Mouse (Mus musculus) heart, postnatal 10 days (tissue): Measurements from ENCODE around the gene Tulp2. TPM values are rescaled to one million over a fixed set of nuclear protein-coding genes. Genes with fewer than 3 reads are reported as not detected.
"Not testable (repeated sequence)": the region's sequence is repeated elsewhere in the genome, so short reads cannot be mapped to it uniquely, and the experiment has no call there.

ENCODE experiments used
- DNase-seq, 2 experiments: peaks; one replicate each; pipeline ENCODE4 v3.0.0; 2021
- intact Hi-C: fragments of 180-260 bp; cut with DNase I; formaldehyde crosslinking; loops from one replicate; pipeline ENCODE4 v1.15.1; 2025
- total RNA-seq, 2 experiments: library from RNA; stranded (reverse); gene quantifications; 2 replicates each; pipeline ENCODE4 v1.2.3; 2021

Tulp2 gene
- total RNA-seq, 2 experiments from 2014 or later: not detected

DNA sequence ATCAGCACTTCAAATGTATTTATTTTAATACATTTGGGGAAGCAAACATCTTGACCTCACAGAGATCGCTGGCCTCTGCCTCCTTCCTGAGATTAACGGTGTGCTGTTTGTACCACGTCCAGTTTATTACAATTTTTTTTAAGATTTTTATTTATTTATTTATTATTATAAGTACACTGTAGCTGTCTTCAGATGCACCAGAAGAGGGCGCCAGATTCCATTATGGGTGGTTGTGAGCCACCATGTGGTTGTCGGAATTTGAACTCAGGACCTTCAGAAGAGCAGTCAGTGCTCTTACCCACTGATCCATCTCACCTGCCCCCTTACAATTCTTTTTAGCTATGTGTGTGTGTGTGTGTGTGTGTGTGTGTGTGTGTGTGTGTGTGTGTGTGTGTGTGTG is 35.2 kb downstream of the Tulp2 start:
- intact Hi-C loops, DNase-seq: not testable (repeated sequence)

DNA sequence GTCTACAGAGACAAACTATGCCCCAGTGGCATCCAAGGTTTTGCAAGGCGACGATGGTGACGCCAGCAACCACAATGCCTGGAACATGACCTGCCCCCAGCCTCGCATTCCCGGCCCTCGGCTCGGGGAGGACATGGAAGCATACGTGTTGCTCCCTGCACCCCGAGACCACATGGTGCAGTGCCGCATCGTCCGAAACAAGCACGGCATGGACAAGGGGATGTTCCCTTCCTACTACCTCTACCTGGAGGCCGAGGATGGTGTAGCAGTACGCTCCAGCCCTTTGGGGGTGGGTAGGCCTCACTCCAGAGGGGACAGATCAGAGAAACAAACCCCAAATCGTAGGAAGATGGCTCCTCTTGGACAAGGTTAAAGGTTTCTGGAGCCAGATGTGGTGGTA is 36.9 kb downstream of the Tulp2 start:
- intact Hi-C loops: no loop called here
- no peak for DNase-seq

GRCm38 (mm10) chr7:45519345-45520120 is 37.9 kb downstream of the Tulp2 start:
- intact Hi-C loops: no loop called here
- DNase-seq: no peak

GRCm38 (mm10) chr7:45520605-45521004 is 38.9 kb downstream of the Tulp2 start:
- intact Hi-C loops: no loop called here
- DNase-seq: no peak

GRCm38 (mm10) chr7:45521728-45522184 is 40.1 kb downstream of the Tulp2 start:
- intact Hi-C loops: loop anchor here (2.0 kb wide), 2 partner anchors 45 to 55 kb away; partner anchors contain the start of gene Bax
- peak; percentile 91 to 92 for DNase-seq

DNA sequence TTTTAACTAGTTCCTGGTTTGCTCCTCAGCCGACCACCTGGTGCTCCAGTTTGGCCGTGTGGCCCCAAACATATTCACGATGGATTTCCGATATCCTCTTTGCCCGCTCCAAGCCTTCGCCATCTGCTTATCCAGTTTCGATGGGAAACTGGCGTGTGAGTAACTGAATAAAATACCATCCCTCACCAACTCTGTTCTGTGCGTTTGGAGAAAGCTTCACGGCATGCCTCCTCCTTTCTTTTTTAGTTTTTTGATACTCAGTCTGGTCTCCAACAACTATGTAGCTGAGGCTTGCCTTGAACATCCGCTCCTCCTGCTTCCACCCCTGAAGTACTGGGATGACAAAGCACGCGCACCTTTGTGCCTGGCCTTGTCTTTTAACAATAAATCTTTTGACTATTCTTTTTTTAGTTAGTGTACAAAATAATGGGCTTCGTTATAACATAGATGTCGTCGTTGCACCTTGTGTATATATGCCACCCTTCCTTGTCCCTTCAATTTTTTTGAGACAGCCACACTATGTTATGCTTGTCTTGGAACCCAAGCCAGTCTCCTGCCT is 40.6 kb downstream of the Tulp2 start:
- intact Hi-C loops: loop anchor here (2.0 kb wide), 2 partner anchors 45 to 55 kb away; partner anchors contain the start of gene Bax
- no peak for DNase-seq

DNA sequence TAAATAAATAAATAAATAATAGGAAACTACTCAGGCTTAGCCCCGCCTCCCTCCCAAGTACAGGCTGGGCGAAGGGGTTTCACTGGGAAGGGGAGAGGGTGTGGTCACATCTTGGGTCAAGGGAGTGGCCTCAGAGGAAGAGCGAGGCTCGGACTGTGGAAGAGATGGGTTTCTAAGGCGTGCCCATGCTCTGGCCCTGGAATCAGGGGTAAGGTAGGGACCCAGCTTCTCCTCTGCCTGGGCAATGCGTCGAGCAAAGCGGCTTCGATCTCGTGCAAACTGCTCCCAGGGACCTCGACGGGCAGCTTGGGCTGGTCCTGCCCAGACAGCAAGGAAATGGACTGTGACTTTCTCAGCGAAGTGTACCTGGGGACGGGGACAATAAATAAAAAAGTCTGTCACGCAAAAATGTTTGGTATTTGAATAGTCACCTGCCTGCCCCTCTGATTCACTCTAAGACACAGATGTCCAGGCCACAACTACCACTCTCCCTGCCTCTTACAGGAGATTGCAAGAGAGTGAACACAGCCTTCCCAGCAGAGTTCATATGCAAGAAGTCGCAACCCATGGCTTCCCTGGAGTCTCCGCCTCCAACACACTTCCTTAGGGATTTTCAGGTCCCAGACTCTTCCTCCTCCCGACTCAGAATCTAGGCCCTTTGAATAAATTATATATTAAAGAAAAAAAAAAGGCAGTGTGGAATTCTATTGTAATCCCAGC is 41.4 kb downstream of the Tulp2 start:
- DNase-seq: no peak
- intact Hi-C loops: loop anchor here (2.0 kb wide), 2 partner anchors 46 to 56 kb away; partner anchors contain the start of gene Bax

DNA sequence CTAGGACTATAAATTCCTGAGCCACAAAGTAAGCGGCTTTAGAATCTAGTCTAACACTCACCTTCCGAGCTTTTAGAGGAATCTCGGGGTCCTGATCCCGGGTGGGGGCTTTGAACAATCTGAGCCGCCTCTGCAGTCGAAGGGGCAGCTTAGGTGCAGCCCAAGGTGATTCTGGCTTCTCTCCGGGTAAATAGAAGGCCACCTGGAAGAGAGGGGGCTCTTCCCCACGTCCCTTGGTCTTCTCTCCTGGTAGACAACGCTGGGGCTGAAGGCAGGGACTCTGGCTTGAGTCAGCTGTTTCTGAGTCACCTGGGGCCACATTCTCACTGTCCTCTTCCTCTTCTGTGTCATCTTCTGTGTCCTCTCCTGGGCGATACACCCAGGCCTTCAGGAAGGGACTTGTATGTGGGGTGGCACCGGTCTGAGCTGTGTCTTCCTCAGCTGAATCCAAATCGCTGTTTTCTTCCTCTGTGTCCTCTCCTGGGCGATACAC is 42.0 kb downstream of the Tulp2 start:
- no peak for DNase-seq
- intact Hi-C loops: loop anchor here (2.0 kb wide), 2 partner anchors 47 to 57 kb away; partner anchors contain the start of gene Bax

DNA sequence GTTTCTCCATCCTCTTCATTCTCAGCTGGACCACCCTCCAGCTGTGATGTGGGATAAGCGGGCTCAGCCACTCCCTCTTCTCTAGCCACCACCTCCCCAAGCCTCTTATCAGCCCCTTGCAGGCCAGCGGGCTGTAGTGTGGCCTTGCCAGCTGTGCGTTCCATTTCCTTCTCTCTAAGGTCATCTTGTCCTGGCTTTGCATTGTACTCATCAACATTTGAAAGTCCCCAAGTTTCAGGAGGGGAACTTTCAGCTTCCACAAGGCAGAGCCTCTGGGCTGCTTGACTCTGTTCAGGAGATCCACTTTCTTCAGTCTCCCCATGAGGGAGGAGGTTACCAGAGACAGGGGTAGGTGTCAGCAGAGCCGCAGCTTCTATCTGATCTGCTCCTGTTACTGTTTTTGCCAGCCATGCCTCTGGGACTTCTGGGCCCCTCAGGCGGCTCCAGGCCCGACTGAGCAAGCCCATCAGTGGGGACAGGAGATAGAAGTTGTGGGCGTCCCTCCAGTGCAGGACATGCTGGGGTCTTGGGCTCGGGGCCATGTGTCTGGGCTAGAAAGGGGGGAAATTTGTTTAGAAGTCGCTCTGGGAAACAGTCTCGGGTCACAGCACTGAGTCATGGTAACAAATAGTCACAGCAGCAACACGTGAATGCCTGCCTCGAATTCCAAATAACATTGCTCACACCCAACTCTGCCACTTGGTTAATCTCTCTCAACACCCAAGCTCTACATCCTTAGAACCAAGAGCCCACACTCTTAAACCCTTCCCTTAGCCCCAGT is 43.4 kb downstream of the Tulp2 start:
- peak; percentile 67 to 70 for DNase-seq

DNA sequence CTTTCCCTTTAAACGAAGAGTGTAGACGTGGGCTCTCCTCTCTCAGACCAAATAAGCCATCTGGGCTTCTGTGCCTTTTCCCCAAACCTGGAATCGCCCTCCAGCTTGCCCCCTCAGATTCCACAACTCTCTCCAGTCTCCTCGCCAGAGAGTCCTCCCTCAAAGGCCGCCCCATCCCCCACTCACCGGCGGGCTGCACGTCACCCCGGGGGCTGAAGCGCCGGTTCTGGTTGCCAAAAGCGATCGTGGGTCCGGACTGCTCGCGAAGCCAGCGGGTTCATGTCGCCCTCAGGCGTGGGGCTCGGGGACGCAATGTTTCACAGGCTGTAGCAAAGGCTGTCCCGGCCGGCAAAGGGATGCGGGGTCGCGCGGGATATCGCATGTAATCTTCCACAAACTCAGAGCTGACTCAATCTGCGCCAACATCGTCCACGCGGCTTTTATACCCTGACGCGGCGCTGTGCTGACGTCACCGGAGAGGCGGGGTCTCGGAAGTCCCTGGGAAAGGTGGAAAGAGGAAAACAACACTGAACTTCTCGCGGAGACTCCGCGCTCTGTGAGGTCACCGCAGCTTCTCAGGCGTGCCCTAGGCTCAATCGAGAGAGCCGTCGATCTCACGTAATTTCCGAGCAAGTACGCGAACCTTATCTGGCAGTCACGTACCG is 44.3 kb downstream of the Tulp2 start, which contains the start of the genes Ppp1r15a and Plekha4:
TSS of gene Ppp1r15a (minus strand) at position 460 of the 665 bp plus-strand sequence.
TSS of gene Plekha4 (plus strand) at position 522 of the 665 bp plus-strand sequence.
- peak; percentile 97 to 98 for DNase-seq
- intact Hi-C loops: no loop called here

More for the DNA sequence above, 43.4 kb downstream of the Tulp2 start:
- intact Hi-C loops: no loop called here

DNA sequence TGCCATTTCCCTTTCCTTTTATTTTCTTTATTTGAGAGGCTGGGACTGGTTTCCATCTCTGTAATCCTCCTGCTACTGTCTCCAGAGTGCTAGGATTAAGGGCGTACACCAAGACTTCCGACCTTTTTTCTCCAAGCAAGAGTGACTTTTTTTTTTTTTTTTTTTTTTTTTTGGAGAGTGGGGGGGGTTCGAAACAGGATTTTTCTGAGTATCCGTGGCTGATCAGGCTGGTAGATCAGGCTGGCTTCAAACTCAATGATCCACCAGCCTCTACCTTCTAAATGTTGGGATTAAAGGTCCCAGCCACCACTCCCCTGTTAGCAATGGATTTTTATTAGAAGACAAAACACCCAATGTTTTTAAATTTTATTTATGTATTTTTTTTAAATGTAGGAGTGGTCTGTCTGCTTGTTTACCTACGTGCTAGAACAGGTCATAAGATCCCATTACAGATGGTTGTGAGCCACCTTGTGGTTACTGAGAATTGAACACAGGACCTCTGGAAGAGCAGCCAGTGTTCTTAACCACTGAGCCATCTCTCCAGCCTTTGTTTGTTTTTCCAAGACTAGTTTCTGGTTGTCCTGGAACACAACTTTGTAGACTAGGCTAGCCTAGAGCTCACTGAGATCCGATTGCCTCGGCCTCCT is 44.9 kb downstream of the Tulp2 start:
- intact Hi-C loops: no loop called here
- peak in 1 of 2 experiments; percentile 48 for DNase-seq

GRCm38 (mm10) chr7:45527169-45527568 is 45.5 kb downstream of the Tulp2 start:
- DNase-seq, intact Hi-C loops: not testable (repeated sequence)

- DNase-seq: peak in 1 of 2 experiments; percentile 55
- intact Hi-C loops: no loop called here
These were observed 47.8 kb downstream of the Tulp2 start for GRCm38 (mm10) chr7:45529461-45529860.

- DNase-seq: peak; percentile 54 to 60
- intact Hi-C loops: no loop called here
These were observed 49.0 kb downstream of the Tulp2 start for GRCm38 (mm10) chr7:45530643-45531042.

- intact Hi-C loops: no loop called here
- no peak for DNase-seq
These were observed 54.0 kb downstream of the Tulp2 start for GRCm38 (mm10) chr7:45535676-45536075.

- intact Hi-C loops: no loop called here
- DNase-seq: no peak
These were observed 55.9 kb downstream of the Tulp2 start for GRCm38 (mm10) chr7:45537602-45538001.

- DNase-seq: peak; percentile 56 to 67
These were observed 56.7 kb downstream of the Tulp2 start for GRCm38 (mm10) chr7:45538163-45539041.

GRCm38 (mm10) chr7:45539095-45539494 is 57.4 kb downstream of the Tulp2 start:
- intact Hi-C loops: no loop called here
- DNase-seq: no peak

More at GRCm38 (mm10) chr7:45538163-45539041, 56.7 kb downstream of the Tulp2 start:
- intact Hi-C loops: no loop called here
